Mouse (Mus musculus): Measurements from ENCODE around the gene Klk1b24. TPM values are rescaled to one million over a fixed set of nuclear protein-coding genes. Genes with fewer than 3 reads are reported as not detected.
"Not testable (repeated sequence)": the region's sequence is repeated elsewhere in the genome, so short reads cannot be mapped to it uniquely, and the experiment has no call there.

The Klk1b24 gene
- polyA plus RNA-seq, 1 experiment from 2014 or later, result not detected

DNA sequence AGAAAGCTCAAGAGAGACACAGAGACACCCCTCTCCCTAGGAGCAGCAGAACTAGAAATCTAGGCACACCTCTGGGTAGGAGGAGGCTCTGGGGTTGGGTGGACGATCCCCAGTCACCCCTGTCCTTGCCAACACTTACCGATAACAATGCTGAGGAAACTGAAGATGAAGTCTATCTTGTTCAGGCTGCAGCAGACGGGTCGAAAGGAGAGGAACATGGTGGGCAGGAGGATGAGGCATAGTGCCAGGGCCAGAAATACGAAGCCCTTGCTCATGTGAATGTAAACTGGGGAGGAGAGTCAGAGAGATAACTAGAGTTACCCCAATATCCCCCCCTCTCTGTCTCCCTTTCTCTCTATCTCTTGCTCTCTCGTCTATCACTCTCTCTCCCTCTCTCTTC lies 34.3 kb downstream of the Klk1b24 start:
- not testable (repeated sequence) for ATAC-seq; H3K27me3 ChIP-seq (replicated peaks; ENCODE audit: control insufficient read depth, insufficient read depth, low read length); H3K4me3 ChIP-seq (ENCODE audit: low read length); H3K9me3 ChIP-seq (ENCODE audit: control insufficient read depth, low read length); H3K4me2 ChIP-seq (ENCODE audit: low read depth, low read length); H3K4me1 ChIP-seq (ENCODE audit: control insufficient read depth, insufficient read depth, low read length); H3K27ac ChIP-seq (ENCODE audit: low read length); H3K36me3 ChIP-seq (ENCODE audit: control insufficient read depth, insufficient read depth, low read length); H3K9ac ChIP-seq (ENCODE audit: low read depth, low read length)
- 81% methylated on average over 6 of the region's 6 CpGs for WGBS

DNA sequence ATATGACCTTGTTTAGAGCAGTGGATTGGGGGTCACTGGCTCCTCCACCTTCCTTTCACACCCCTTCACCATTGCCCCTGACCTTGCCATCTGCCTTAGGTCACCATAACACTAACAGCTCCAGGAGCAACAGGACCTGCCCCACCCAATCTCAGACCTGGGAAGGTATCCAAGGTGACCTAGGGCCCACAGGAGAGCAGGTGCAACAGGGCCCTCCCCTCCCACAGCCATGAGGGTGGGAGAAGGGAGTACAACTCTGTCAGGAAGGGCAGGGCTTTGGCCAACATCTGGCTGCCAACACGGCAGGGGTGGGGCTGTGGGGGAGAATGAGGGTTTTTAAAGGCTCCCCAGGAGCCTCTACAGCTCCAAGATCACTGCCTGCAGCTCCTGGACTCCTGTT lies 37.0 kb downstream of the Klk1b24 start, which contains the start of gene Klk1:
Gene Klk1 (plus strand): TSS at position 285 of the 400 bp plus-strand sequence.
- H3K4me3 ChIP-seq (ENCODE audit: low read length), result no peak within 1 kb of the TSS
- no peak within 1 kb of the TSS for H3K27ac ChIP-seq (ENCODE audit: low read length)
- 0 out of 2 replicates have a peak, but pooled peaks cover 4% of the 10 kb centered on the region for H3K4me1 ChIP-seq (ENCODE audit: control insufficient read depth, insufficient read depth, low read length)
- no peak within 1 kb of the TSS for H3K9ac ChIP-seq (ENCODE audit: low read depth, low read length)
- no peaks in the 10 kb centered on the region for H3K36me3 ChIP-seq (ENCODE audit: control insufficient read depth, insufficient read depth, low read length)
- ATAC-seq, result peak; percentile 66
- no peaks in the 10 kb centered on the region for H3K9me3 ChIP-seq (ENCODE audit: control insufficient read depth, low read length)
- no peak within 1 kb of the TSS for H3K4me2 ChIP-seq (ENCODE audit: low read depth, low read length)
- WGBS, result 33% methylated on average over 1 of the region's 1 CpGs
- no peaks in the 10 kb centered on the region for H3K27me3 ChIP-seq (replicated peaks; ENCODE audit: control insufficient read depth, insufficient read depth, low read length)

DNA sequence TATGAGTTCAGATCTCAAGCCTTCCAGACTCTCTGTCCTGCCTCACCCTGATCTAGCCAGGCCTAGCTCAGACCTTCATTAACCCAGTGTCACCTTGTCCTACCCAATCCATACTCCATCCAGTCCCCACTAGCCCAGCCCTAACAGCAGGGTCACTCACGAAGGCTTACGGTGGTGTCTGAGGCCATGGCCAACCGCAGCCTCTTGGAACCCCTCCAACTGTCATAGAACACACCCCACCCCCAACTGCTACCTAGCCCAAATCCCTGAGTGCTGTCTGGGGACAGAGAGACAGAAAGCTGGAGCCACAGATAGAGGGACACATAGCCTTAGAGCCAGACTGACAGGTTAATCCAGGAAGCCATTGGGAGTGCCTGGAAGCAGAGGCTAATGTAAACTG lies 47.9 kb downstream of the Klk1b24 start, which contains the start of gene Gm36864:
Gene Gm36864 (plus strand): TSS at position 269 of the 400 bp plus-strand sequence.
- Histone ChIP-seq H3K4me3 (ENCODE audit: low read length) (no peak within 1 kb of the TSS), H3K9me3 (ENCODE audit: control insufficient read depth, low read length) (no peaks in the 10 kb centered on the region), H3K36me3 (ENCODE audit: control insufficient read depth, insufficient read depth, low read length) (no peaks in the 10 kb centered on the region), H3K4me1 (ENCODE audit: control insufficient read depth, insufficient read depth, low read length) (no peaks in the 10 kb centered on the region), H3K27me3 (replicated peaks; ENCODE audit: control insufficient read depth, insufficient read depth, low read length) (no peaks in the 10 kb centered on the region), H3K9ac (ENCODE audit: low read depth, low read length) (no peak within 1 kb of the TSS), H3K4me2 (ENCODE audit: low read depth, low read length) (no peak within 1 kb of the TSS), H3K27ac (ENCODE audit: low read length) (no peak within 1 kb of the TSS)
- ATAC-seq, result no peak
- 71% methylated on average over 3 of the region's 3 CpGs for WGBS

DNA sequence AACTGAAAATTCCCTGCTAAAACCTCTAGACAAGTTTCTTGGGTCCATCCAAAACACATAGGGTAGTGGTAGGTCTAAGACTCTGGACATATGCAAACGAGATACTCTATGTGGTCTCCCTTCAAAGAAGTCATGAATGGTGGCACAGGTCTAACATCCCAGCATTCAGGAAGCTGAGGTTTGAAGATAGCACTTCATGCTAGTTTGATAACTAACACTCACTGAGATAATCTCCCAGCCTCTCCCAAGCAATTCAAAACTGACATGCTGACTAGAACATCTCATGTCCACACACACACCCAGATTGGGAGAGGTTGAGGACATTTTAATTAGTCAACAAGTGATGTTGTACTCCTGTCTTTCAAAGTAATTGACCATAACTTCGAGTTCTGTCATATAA lies 51.9 kb downstream of the Klk1b24 start:
- H3K27me3 ChIP-seq (replicated peaks; ENCODE audit: control insufficient read depth, insufficient read depth, low read length), result no peaks in the 10 kb centered on the region
- H3K27ac ChIP-seq (ENCODE audit: low read length), result no peak overlapping the region
- no peak overlapping the region for H3K9ac ChIP-seq (ENCODE audit: low read depth, low read length)
- ATAC-seq, result no peak
- no peaks in the 10 kb centered on the region for H3K4me1 ChIP-seq (ENCODE audit: control insufficient read depth, insufficient read depth, low read length)
- no peaks in the 10 kb centered on the region for H3K9me3 ChIP-seq (ENCODE audit: control insufficient read depth, low read length)
- no peak overlapping the region for H3K4me3 ChIP-seq (ENCODE audit: low read length)
- WGBS, result 61% methylated on average over 2 of the region's 2 CpGs
- no peaks in the 10 kb centered on the region for H3K36me3 ChIP-seq (ENCODE audit: control insufficient read depth, insufficient read depth, low read length)
- no peak overlapping the region for H3K4me2 ChIP-seq (ENCODE audit: low read depth, low read length)

DNA sequence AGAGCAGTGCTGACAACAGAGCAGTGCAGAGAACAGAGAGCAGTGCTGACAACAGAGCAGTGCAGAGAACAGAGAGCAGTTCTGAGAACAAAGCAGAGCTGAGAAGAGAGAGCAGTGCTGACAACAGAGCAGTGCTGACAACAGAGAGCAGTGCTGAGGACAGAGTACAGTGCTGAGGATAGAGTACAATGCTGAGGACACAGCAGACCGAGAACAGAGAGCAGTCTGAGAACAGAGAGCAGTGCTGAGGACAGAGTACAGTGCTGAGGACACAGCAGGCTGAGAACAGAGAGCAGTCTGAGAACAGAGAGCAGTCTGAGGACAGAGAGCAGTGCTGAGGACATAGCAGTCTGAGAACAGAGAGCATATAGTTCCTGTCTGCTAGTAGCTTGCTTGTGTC lies 52.7 kb downstream of the Klk1b24 start:
- WGBS, result 67% methylated on average over 1 of the region's 1 CpGs
- Histone ChIP-seq H3K4me1 (ENCODE audit: control insufficient read depth, insufficient read depth, low read length) (peaks cover 6% of the 10 kb centered on the region), H3K27me3 (replicated peaks; ENCODE audit: control insufficient read depth, insufficient read depth, low read length) (no peaks in the 10 kb centered on the region), H3K27ac (ENCODE audit: low read length) (no peak overlapping the region), H3K9ac (ENCODE audit: low read depth, low read length) (no peak overlapping the region), H3K4me2 (ENCODE audit: low read depth, low read length) (no peak overlapping the region), H3K9me3 (ENCODE audit: control insufficient read depth, low read length) (no peaks in the 10 kb centered on the region), H3K36me3 (ENCODE audit: control insufficient read depth, insufficient read depth, low read length) (no peaks in the 10 kb centered on the region), H3K4me3 (ENCODE audit: low read length) (no peak overlapping the region)
- no peak for ATAC-seq

DNA sequence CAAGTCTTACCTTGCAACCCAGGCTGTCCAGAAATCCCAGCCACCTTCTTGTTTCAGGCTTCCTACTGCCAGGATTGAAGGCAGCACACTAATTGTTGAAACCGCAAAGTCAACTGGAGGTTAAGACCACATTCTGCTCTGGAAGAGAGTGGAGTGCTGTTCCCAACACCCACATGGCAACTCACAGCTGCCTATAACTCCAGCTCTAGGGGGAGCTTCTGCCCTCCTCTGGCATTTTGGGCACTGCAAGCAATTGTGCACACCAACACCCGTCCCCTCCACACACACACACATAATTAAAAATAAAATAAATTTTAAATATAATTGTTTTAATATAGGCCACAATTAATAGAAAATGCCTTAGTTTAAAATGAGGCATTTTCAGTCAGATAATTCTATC lies 53.1 kb downstream of the Klk1b24 start:
- no peaks in the 10 kb centered on the region for H3K36me3 ChIP-seq (ENCODE audit: control insufficient read depth, insufficient read depth, low read length)
- no peak overlapping the region for H3K4me2 ChIP-seq (ENCODE audit: low read depth, low read length)
- no peak overlapping the region for H3K4me3 ChIP-seq (ENCODE audit: low read length)
- no peak overlapping the region for H3K27ac ChIP-seq (ENCODE audit: low read length)
- ATAC-seq, result no peak
- H3K9me3 ChIP-seq (ENCODE audit: control insufficient read depth, low read length), result no peaks in the 10 kb centered on the region
- H3K27me3 ChIP-seq (replicated peaks; ENCODE audit: control insufficient read depth, insufficient read depth, low read length), result no peaks in the 10 kb centered on the region
- H3K4me1 ChIP-seq (ENCODE audit: control insufficient read depth, insufficient read depth, low read length), result peaks cover 6% of the 10 kb centered on the region
- H3K9ac ChIP-seq (ENCODE audit: low read depth, low read length), result no peak overlapping the region
- 63% methylated on average over 2 of the region's 2 CpGs for WGBS

Other genes starting within 250 kb of the Klk1b24 start
- 0.97 and 1.2 TPM in 2 replicates for gene Klk1b8, start 237.6 kb upstream of the Klk1b24 start, polyA plus RNA-seq (2015; fragmentation: Nextera tagmentation; extraction: Ambion mirVana)
- not detected in 2 replicates for gene Klk1b1, start 221.5 kb upstream of the Klk1b24 start, polyA plus RNA-seq (2015; fragmentation: Nextera tagmentation; extraction: Ambion mirVana)
- gene Klk1b9, start 212.2 kb upstream of the Klk1b24 start, polyA plus RNA-seq (2015; fragmentation: Nextera tagmentation; extraction: Ambion mirVana), result not detected in 2 replicates
- not detected in 2 replicates for gene Klk1b11, start 192.4 kb upstream of the Klk1b24 start, polyA plus RNA-seq (2015; fragmentation: Nextera tagmentation; extraction: Ambion mirVana)
- gene Klk1b26, start 176.1 kb upstream of the Klk1b24 start, polyA plus RNA-seq (2015; fragmentation: Nextera tagmentation; extraction: Ambion mirVana), result not detected in 2 replicates
- not detected in 2 replicates for gene Klk1b27, start 135.9 kb upstream of the Klk1b24 start, polyA plus RNA-seq (2015; fragmentation: Nextera tagmentation; extraction: Ambion mirVana)
- gene Klk1b21, start 85.9 kb upstream of the Klk1b24 start, polyA plus RNA-seq (2015; fragmentation: Nextera tagmentation; extraction: Ambion mirVana), result not detected in 2 replicates
- not detected in 2 replicates for gene Klk1b22, start 75.6 kb upstream of the Klk1b24 start, polyA plus RNA-seq (2015; fragmentation: Nextera tagmentation; extraction: Ambion mirVana)
- 0.20 TPM in 1 of 2 replicates, not detected in the other for gene Klk1b16, start 51.5 kb upstream of the Klk1b24 start, polyA plus RNA-seq (2015; fragmentation: Nextera tagmentation; extraction: Ambion mirVana)
- 0.21 and 0.55 TPM in 2 replicates for gene Klk1b3, start 10.0 kb downstream of the Klk1b24 start, polyA plus RNA-seq (2015; fragmentation: Nextera tagmentation; extraction: Ambion mirVana)
- 0.16 and 0.37 TPM in 2 replicates for gene Klk1b4, start 19.2 kb downstream of the Klk1b24 start, polyA plus RNA-seq (2015; fragmentation: Nextera tagmentation; extraction: Ambion mirVana)
- gene Klk1b5, start 27.7 kb downstream of the Klk1b24 start, polyA plus RNA-seq (2015; fragmentation: Nextera tagmentation; extraction: Ambion mirVana), result 0.10 and 0.16 TPM in 2 replicates
- gene Klk1, start 37.1 kb downstream of the Klk1b24 start, polyA plus RNA-seq (2015; fragmentation: Nextera tagmentation; extraction: Ambion mirVana), result 44.2 and 51.8 TPM in 2 replicates
- 0.09 TPM in 1 of 2 replicates, not detected in the other for gene Gm36864, start 47.9 kb downstream of the Klk1b24 start, polyA plus RNA-seq (2015; fragmentation: Nextera tagmentation; extraction: Ambion mirVana)
- 1.4 and 1.6 TPM in 2 replicates for gene 1700028J19Rik, start 58.5 kb downstream of the Klk1b24 start, polyA plus RNA-seq (2015; fragmentation: Nextera tagmentation; extraction: Ambion mirVana)
- 101 and 114 TPM in 2 replicates for gene 2410002F23Rik, start 58.5 kb downstream of the Klk1b24 start, polyA plus RNA-seq (2015; fragmentation: Nextera tagmentation; extraction: Ambion mirVana)
- not detected in 2 replicates for gene Acp4, start 69.1 kb downstream of the Klk1b24 start, polyA plus RNA-seq (2015; fragmentation: Nextera tagmentation; extraction: Ambion mirVana)
- gene Gm15517, start 73.2 kb downstream of the Klk1b24 start, polyA plus RNA-seq (2015; fragmentation: Nextera tagmentation; extraction: Ambion mirVana), result not detected in 2 replicates
- gene Clec11a, start 118.7 kb downstream of the Klk1b24 start, polyA plus RNA-seq (2015; fragmentation: Nextera tagmentation; extraction: Ambion mirVana), result 6.7 and 7.1 TPM in 2 replicates
- 1.2 and 1.5 TPM in 2 replicates for gene Shank1, start 122.0 kb downstream of the Klk1b24 start, polyA plus RNA-seq (2015; fragmentation: Nextera tagmentation; extraction: Ambion mirVana)
- 0.82 and 1.2 TPM in 2 replicates for gene Syt3, start 195.9 kb downstream of the Klk1b24 start, polyA plus RNA-seq (2015; fragmentation: Nextera tagmentation; extraction: Ambion mirVana)
- 0.66 and 0.88 TPM in 2 replicates for gene 1700008O03Rik, start 197.6 kb downstream of the Klk1b24 start, polyA plus RNA-seq (2015; fragmentation: Nextera tagmentation; extraction: Ambion mirVana)
- gene Lrrc4b, start 240.8 kb downstream of the Klk1b24 start, polyA plus RNA-seq (2015; fragmentation: Nextera tagmentation; extraction: Ambion mirVana), result 0.31 and 0.43 TPM in 2 replicates

Measured in intestine, embryonic 16.5 days (tissue).